Mouse (Mus musculus) 3T3-L1 (cell line): ENCODE data around the gene Hmces.
"Not testable (repeated sequence)": the region's sequence is repeated elsewhere in the genome, so short reads cannot be mapped to it uniquely, and the experiment has no call there.

Experiments used
- DNase-seq: peaks from one replicate; pipeline ENCODE4 v3.0.0-alpha.2; 2015; ENCODE audit warnings: low read depth, low spot score

The Hmces gene

DNA sequence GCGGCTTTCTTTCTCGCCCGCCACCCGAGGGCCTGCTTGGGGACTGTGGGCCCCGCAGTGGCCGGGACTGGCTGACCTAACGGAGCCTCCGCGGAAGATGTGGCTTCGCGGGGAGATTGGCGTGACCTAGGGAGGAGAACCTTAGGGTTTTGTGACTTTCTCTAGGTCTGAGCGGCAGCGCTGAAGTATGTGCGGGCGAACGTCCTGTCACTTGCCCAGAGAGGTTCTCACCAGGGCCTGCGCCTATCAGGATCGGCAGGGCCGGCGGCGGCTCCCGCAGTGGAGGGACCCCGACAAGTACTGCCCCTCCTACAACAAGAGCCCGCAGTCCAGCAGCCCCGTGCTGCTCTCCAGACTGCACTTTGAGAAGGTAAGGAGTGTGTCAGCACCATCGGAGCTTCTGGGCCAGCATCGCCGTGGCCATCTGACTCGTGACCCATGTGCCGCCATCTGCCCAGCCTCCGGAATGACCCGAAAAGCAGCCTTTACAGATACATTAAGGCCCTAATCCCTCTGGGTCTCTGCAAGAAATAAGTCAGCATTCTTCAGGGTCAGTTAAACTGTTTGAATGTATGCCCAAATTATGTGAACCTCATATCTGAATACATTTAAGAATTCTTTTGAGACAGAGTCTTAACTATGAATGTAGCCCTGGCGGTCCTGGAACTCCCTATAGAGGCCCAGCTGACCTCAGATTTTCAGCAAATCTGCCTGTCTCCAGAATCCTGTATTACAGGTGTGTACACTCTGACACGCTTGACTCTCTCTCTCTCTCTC is 779 bp downstream of the Hmces start:
- DNase-seq: peak; percentile 58

DNA sequence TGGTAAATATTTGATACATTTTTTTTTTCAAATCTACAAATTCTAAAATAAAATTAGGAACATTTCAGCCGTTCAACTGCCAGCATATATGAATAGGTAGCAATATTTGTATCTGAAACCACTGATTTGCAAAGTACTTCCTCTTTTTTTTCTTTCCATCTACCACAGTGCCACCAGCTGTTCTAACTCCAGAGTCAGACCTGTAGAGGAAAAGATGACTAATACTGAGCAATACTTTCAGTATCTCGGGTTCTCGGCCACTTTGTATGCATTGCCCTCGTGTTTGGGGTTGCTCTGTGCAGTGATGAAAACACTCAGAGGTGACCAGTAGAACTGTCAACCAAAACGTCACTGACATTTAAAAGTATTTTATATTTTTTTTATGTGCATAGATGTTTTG is 2.2 kb downstream of the Hmces start:
- peak; percentile 86 for DNase-seq

DNA sequence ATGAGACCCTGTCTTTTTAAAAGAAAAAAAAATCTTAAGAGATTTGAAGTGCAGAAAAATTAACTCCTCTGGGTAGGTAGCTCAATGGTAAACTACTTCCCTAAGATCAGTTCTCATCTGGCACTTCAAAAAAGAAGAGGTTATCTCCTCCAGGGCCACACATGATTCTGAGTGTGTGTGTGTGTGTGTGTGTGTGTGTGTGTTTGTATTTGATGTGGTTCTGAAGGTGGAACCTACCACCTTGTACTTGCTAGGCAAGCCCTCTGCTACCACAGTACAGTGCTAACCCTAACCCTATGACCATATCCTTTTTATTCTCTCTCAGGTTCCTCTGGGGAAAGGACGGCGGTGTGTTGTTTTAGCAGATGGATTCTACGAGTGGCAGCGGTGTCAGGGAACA is 7.5 kb downstream of the Hmces start:
- no peak for DNase-seq

DNA sequence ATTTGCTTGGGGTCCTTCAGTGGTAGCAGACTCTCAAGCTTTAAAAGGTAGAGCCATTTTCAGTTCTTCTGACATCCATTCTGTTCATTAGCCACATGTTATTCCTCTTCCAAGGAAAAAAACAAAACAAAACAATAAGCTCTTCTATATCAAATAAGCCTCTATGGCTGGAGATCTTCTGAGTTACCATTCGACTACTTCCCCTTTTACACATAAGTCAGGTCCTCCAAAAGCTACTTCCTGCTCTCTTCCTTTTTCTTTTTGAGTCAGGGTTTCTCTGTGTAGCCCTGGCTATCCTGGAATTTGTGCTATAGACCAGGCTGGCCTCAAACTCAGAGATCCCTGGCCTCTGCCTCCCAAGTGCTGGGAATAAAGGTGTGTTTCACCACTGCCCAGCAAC is 9.9 kb downstream of the Hmces start:
- no peak for DNase-seq

DNA sequence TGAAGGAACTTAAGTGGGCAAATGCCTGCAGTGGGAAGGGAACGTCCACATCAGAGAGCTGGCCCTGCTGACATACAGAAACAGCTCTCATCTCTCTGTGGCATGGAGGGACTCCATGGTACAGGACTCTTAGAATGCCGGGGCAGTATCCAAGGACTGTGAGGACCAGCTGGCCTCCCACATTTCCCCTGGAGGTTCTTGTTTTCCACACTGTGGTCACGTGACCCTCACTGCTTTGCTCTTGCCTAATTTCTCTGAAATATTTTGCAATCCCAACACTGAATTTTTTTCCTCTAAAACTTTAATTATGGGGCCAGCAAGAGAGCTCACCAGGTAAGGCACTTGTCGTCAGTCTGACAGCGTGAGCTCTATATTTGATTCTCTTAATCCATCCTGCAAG is 21.3 kb downstream of the Hmces start:
- DNase-seq: no peak

DNA sequence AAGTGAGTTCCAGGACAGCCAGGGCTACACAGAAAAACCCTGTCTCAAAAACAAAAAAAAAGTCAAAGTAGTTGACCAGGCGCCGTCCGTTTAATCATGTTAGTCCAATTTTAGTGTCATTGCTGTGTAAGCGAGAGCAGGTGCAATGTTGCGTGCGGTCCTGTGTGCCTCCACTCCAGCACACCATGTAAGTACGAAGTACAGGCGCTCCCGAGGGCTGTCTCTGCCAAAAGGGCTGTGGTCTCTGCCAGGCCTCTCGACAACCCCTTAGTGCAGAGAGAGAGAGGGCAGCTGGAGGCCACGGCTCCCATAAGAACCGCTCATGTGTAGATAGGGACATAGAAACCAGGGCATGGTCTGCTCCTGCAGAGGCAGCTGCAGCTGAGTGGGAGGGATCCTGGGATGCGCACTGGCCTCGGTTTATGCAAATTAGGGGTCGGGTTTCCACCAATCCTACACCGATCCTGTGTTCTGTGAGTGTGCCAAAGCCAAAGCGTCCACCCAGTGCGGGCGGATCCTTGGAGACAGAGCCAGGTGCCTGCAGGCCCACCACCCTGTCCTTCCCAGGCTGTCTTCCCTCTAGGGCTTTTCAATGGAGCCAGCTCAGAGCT is 23.5 kb downstream of the Hmces start:
- DNase-seq: no peak

DNA sequence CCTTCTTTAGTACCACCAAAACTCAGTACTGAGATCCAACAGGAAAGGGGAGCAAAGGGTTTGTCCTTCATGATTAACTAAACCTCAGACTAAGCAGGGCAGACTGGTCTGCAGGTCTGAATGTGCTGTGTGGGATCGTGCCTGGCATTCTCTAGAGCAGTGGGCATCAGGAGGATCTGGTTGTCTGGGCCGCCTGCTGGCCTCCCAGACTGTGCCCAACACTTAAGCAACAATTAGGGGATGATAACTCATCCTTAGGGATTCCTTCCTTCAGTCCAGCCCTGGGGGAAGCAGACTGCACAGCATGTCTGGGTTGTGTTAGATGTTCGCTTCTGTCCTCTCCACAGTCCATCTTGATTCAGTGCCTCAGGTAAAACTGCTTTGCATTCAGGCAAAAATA is 25.2 kb downstream of the Hmces start:
- no peak for DNase-seq

DNA sequence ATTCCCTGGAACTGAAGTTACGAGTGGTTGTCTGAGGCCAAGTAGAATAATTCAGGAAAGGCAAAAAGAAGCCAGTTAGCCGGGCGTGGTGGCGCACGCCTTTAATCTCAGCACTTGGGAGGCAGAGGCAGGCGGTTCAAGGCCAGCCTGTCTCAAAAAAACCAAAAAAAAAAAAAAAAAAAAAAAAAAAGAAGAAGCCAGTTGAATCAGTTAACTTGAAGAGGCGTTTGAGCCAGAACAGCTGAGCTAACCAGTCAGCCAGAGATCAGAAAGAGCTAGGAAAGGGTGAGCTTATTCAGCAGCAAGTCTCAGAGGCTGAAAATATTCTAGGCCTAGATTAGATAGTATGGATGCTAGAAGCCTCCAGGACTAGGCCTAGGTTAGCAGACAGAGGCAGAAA is 28.4 kb downstream of the Hmces start:
- DNase-seq: no peak

DNA sequence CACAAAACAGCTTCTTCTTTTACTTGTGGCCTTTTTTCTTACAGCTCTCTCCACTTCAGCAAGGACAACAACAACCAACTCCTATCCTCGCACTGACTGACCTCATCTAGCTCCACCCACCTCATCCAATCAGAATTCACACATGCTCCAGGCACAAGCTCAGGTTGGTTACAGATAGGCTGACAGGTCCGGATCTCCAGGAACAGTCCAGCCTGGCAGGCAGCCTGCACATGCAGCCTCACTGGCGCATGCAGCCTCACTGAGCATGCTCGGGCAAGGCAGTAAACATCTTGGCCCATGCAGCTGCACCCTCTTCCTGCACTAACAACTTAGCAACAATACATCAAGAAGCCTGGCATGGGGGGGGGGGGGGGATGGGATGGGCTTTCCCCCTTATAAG is 48.7 kb downstream of the Hmces start:
- DNase-seq: not testable (repeated sequence)

DNA sequence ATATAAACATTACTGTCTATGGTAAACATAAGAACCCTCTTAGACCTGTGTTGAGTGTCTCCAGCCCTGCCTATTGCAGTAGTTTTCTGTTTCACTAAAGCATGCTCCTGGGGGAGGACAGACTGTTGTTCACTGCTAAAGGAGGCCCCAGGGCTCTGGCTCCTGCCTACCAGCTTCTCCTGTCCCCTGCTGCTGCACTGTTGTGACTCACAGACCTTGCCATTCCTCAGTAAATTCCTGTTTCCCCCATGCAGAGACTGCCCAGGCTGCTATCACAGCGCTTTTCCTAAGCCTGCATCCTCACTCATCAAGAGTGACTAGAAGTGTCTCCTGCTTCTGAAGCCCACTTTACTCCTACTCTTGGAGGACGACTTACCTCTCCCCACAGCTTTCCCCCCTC is 56.3 kb downstream of the Hmces start:
- peak; percentile 64 for DNase-seq

DNA sequence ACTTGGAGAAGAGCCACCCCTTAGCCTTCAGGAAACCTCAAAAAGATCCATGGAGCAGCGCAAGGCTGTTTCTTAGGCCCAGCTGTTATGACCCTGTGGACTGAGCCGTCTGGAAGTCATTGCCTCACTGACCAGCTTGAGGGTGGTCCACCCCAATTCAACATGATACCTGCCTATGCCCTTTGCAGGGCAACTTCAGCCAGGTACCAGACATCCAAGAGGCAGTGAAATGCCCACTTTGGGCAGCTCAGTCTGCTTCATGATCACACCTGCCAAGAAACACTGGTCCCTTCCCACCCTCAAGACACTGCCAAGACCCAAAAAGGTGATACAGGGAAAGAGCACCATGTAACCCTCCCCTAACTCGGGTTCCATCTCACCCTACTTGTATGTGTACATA is 66.0 kb downstream of the Hmces start:
- no peak for DNase-seq

DNA sequence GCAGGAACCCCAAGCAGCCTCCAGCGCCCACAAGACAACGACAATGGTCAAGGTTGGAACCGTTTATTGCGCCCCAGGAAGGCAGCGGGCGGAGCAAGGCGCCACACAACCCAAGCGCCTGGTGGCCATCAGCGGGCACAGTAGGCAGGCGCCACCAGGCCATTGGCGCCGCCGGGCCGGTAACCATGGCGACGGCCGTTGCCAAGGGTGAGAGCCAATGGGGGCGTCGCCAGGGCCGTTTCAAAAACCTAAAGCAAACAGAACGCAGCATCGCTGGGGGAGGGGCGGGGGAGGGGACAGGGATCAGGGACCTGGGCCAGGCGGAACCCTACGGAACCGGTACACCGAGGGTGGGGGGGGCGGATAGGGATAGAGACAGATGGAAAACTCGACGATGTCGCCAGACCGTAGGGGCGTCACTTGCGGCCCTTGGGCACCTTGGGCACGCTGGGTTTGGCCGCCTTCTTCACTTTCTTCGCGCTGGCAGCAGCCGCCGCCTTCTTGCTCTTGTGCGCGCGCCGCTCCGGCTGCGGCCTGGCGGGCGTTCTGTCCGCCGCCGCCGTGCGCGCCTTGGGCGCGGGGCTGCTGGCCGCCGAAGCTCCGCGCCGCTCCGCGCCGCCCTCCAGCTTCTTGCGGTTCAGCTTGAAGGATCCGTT is 66.8 kb downstream of the Hmces start:
- no peak for DNase-seq

DNA sequence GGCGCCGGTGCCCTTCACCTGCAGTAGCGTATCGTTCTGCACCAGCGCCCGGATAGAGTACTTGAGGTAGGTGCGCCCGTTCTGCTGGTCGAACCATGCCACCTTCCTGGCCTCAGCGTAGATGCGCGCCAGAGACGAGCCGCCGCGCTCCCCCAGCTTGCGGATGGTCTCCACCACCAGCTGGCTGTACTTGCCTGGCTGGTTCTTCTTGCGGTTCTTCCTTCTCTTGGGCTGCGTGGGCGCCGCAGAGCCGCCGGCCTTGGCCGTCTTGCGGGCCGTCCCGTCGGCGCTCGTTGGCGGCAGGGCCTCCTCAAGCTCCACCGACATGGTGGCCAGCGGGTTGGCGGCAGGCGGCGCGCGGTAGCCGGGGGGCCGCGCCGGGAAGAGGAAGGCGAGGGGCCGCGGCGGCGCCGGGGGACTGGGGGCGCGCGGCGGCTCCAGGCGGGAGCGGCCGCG is 67.3 kb downstream of the Hmces start:
- DNase-seq: no peak

DNA sequence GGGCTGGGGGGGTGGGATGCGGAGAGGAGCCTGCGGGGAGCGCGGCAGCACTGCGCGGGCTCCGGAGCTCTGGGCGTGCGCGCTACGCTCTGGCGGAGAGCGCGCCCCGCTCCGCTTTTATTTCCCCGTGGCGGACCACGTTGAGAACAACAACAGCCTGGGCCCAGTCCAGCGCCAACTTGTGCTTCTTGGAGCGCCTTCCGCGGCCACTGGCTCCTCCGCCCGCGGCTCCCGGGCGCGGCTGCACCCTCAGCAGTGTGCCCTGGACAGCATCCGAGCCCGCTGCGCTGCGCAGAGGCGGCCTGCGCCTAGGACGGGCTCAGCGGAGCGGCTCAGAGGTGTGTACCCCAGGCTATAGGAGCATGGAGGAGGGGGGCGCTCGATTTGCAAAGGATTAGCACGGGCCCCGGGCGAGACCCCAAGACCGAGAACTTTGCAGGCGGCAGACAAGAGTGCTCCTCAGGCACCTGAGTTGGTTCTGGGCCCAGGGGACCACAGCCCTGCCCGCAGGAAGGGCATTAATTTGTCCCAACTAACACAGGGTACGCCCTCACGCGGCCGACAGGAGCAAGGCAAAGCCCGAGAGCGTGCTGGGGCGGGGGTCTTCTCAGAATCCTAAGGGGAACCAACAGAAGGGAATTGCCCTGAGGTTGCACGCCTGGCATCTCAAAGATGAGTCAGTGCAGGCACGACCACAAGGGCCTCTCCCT is 68.0 kb downstream of the Hmces start, which contains the start of gene H1fx:
Gene H1fx, minus strand, starts transcription at position 91 of the 710 bp plus-strand sequence.
- DNase-seq: peak; percentile 38

DNA sequence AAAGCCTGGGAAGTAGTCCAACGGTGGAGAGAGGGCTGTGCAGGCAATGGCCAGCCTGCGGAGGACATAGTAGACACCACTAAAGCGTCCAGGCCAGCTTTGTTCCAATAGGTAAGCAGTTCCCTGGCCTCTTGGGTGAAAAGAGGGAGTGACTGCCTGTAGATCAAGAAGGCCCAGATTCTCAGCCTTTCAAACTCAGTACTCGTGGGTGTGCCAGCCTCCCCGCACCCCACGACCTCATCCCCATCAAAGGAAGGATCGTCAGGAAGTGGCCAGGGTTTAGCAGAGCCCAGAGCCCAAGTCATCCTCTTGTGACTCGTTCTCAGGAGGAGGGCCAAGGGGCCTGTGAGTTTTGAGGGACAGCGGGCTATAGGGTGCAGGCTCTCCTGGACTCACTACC is 68.8 kb downstream of the Hmces start:
- DNase-seq: peak; percentile 54
